Mouse (Mus musculus) neutrophil, adult 83 days (primary cell): ENCODE results near the gene Obsl1. TPM values are rescaled to one million over a fixed set of nuclear protein-coding genes. Genes with fewer than 3 reads are reported as not detected.

Experiments used
- total RNA-seq, 2 experiments: library from RNA; stranded (reverse); gene quantifications; one replicate each; pipeline ENCODE4 v1.2.4; 2023

The Obsl1 gene
- total RNA-seq = under 1 TPM in 1 of 2 experiments, not detected in 1; 0.24 TPM

DNA sequence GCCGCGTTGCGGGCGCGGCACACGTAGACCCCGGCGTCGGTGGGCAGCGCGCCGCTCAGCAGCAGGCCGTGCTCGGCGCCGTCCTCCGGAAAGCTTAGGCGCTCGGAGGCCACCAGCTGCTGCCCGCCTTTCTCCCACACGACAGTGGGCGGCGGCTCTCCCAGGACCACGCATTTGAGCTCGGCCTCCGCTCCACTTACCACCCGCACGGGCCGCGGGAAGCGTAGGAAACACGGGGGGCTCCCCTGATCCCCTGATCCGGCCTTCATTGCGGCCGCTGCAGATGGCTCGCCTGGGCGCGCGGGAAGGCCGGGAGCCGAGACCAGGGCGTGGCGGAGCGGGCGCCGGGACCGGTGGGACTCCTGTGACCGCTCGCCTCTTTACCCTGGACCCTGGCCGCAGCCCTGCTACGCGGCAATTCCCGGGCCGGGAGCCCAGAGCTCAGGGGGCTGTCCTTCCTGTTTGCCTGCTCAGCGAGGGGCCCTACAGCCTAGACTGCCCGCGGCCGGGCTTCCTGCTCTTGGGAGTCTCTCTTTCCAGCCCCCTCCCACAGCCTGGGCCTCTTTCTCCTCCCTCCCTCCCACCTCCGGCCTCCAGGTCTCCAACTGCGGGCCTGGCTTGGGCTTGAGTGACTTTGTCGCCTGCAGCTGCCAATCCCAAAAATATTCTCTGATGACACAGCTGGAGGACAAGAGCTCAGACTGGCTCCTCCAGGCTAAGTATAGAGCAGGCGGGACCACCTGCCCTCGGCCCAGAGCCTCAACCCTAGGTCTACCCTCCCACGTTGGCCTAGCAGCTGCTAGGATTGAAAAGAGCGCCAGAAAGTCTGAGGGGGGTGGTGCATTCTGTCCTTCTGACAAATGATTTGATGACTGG lies at the start of gene Obsl1:
Obsl1 (minus strand) TSS at position 497 of the 876 bp plus-strand sequence.

DNA sequence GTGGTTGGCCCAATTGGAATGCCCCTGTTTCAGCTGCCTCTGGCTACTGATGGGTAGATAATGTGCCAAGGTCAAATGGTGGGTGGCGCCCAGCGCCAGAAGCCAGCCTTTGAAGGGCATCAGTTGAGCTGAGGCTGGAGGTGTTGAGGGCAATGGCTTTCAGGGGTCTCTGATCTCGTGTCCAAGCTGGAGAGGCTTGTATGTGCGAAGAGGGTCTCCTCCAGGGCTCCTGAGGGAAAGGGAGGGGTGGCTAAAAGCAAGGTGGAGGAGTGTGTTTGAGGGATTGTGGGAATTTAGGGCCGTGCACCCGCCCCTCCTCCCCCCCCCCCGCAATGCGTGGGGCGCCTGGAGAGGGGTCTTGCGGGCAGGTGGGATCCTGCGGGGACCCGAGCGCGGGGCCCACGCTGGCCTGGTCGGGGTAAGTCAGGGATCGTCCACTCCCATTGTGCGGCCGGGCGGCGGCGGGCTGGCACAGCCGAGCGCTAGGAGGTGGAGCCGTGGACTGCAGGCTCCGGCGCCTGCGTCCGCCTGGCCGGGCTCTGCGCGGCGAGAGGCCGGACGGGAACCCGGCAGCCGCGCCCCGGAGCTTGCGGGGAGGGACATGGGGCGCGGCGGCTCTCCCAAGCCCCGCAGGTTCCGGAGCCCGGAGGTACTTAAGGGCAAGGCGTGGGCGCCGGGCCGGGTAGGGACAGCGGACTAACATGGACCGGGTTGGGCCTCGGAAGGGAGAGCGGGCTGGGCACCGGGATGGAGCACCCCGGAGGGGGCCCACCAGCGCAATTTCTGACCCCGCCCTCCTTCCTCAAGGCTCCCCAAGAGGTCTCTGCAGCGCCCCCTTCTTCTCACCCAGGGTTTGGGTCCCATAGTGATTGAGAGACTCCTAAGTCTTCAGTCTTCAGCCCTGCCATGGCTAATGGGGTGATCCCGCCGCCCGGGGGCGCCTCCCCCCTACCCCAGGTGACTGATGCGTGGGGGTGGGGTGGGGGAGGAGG lies 40.0 kb upstream of the Obsl1 start, which contains the start of gene Slc4a3:
Slc4a3 (plus strand) TSS at position 302 of the 992 bp plus-strand sequence.

DNA sequence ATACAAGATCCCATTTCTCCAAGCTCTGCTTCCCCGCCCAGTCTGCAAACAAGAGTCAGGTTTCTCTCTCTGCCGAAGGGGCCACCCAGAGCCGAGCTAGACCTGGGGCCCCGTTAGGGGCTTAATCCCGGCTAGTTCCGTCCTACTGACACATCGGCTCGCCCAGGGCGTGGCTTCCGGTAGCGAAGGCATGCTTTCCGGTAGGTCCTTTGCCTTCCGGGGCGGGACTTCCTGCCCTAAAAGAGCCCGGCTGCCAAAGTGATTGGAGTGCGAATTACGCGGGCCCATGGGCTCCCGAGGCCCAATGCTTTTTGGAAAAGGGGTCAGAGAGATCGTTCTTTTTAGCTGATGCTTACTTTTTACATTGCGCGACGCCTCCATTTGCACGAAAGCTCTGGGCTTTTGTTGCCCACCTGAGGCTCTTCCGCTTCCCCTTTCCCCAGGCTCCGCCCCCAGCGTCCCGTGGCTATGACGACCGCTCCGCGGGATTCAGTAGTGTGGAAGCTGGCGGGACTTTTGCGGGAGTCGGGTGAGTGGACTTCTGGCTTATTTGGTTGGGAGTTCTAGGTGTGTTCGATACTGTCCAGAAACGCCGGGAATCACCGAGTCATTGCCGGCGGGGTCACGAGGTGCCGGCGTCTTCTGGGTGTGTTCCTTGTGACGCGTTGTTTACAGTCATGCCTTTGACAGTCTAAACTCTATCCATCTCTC lies 15.2 kb upstream of the Obsl1 start, which contains the start of gene Stk11ip:
Stk11ip (plus strand) TSS at position 209 of the 711 bp plus-strand sequence.

DNA sequence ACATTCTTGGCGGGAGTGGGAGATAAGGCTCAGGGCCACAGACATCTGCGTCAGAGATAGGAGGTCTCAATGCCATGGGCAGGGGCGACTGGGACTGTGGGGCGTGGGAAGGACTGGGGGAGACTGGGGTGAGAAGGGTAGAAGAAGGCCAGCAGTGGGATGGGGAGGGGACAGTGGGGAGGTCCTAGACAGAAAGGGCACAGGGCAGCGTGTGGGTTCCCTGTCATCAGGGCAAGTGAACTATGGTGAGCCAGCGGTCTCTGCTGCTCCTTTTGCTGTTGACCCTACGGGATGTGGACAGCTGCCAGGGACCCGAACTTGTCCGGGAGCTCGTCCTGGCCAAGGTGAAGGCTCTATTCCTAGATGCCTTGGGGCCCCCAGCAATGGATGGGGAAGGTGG lies 754 bp upstream of the Obsl1 start, which contains the start of gene Inha:
Inha (plus strand) TSS at position 72 of the 400 bp plus-strand sequence.

DNA sequence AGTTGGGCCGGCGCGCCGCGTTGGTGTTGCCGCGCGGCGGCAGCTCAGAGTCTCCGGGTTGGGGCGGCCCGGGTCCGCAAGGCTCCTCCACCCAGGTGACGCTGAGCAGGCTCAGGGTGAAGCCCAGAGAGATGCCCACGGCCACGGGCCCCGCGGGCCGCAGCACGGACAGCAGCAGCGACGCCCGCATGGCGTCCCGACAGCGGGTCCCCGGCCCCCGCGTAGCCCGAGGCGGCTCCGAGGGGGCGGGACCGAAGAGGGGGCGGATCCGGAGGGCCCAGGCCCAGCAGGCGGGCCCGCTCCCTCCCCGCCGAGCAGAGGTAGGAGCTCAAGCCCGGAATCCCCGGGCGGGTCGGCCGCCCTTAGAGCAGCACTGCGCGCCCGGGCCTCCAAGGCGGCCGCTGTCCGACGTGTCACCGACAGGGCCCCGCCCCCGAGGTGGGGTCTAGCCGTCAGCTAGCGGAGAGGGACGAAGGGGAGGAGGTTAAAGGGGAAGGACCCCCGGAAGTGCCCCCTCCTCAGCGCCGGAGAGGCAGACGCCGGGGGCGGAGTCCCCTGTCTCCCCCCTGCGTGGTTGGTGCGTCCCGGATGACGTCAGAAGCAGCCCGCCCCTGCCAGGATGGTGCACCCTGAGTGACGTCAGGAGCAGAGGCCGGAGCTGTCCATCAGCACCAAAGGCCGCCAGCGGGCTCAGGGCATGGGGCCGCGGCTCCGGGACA lies 27.2 kb downstream of the Obsl1 start, which contains the start of the genes Chpf and Tmem198:
Chpf (minus strand) TSS at position 392 of the 719 bp plus-strand sequence.
Tmem198 (plus strand) TSS at position 617 of the 719 bp plus-strand sequence.

DNA sequence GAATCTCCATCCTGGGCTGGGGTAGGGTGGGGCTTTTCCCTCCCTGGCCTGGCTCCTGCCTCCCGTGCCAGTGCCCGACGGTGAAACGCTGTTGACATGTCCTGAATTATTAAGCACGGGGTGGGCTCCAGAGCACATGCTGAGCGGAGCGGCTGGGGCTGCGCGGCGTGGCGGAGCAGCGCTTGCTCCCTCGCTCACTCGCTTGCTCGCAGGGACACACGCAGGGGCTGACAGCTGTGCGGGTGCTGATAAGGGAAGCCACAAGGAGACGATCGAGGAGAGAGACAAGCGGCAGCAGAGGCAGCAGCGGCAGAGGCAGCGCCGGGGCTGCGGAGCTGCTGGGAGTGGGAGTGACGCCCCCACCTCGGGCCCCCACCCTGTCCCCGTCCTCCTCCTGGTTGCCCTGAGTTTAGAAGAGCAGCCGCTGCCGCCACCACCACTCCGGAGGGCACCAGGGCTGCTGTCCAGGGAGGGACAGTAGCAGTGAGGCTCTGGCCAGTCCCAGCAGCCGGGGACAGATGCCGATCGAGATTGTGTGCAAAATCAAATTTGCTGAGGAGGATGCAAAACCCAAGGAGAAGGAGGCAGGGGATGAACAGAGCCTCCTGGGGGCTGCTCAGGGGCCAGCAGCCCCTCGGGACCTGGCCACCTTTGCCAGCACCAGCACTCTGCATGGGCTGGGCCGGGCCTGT lies 55.8 kb downstream of the Obsl1 start, which contains the start of gene Asic4:
Asic4 (plus strand) TSS at position 123 of the 692 bp plus-strand sequence.

DNA sequence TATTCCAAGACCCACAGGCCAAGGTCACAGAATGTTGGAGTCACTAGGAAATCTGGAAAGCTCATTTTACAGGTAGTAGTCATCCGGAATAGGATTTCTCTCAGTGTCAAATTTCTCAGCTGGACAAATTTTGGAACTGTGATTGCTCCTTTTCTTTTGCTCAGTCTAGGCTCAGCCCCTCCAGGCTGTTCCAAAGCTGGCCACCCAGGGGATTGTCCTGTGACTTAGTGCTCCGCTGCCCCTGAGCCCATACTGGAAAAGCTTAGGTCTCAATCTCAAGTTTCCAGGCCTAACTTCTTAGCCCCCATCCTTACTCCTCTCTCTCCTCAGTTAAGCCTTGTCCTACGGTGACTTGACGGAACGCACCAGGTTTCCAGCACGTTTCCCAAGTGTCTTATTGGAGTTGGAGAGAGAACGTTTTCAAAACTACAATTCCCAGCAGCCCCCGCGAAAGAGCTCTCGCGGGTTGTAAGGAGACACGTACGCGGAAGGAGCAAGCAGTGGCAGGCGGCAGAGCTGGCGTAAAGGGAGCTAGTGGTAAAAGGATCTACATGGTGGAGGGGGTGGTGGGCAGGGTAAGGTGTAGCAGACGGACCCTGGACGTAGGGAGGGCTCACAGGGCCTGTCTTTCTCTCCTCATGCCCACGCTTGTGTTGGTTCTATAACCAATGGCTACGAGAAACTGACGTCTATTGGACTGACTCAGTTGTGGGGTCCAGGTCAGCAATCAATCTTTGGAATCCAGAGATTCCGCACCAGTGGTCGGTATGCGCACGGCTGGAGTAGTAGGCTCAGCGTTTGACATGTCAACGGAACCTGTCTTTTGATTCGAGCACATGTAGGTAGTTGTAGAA lies 70.5 kb downstream of the Obsl1 start, which contains the start of gene Gmppa:
Gmppa (plus strand) TSS at position 456 of the 854 bp plus-strand sequence.

Other genes with a start within 250 kb of the Obsl1 start
- not detected for gene Ptprn, start 241.9 kb downstream of the Obsl1 start, total RNA-seq
- gene Resp18, start 228.0 kb downstream of the Obsl1 start, total RNA-seq = not detected
- gene Dnpep, start 188.5 kb downstream of the Obsl1 start, total RNA-seq = 10 to 100 TPM; 26.2 to 31.6 TPM
- gene Des, start 146.1 kb downstream of the Obsl1 start, total RNA-seq = under 1 TPM; 0.11 to 0.38 TPM
- gene Speg, start 131.2 kb downstream of the Obsl1 start, total RNA-seq = not detected
- 10 to 100 TPM; 46.4 to 47.9 TPM for gene Gmppa, start 70.5 kb downstream of the Obsl1 start, total RNA-seq
- gene Asic4, start 56.0 kb downstream of the Obsl1 start, total RNA-seq = not detected
- 1 to 10 TPM; 1.2 to 1.5 TPM for gene Chpf, start 27.1 kb downstream of the Obsl1 start, total RNA-seq
- not detected for gene Tmem198, start 26.9 kb downstream of the Obsl1 start, total RNA-seq
- not detected for gene Inha, start 625 bp upstream of the Obsl1 start, total RNA-seq
- gene Stk11ip, start 15.1 kb upstream of the Obsl1 start, total RNA-seq = 10 to 100 TPM; 32.4 to 36.6 TPM
- under 1 TPM in 1 of 2 experiments, not detected in 1; 0.13 TPM for gene Slc4a3, start 39.8 kb upstream of the Obsl1 start, total RNA-seq